Mouse (Mus musculus) midbrain, postnatal 0 days (tissue): ENCODE data around the gene Synpo2. TPM values are rescaled to one million over a fixed set of nuclear protein-coding genes. Genes with fewer than 3 reads are reported as not detected.

Experiments used
- ATAC-seq: fragments of 200-750 bp; cut with Nextera tagmentation; 2 replicates; pipeline ENCODE4 v1.8.0; 2017; ENCODE audit warnings: moderate number of reproducible peaks, mild to moderate bottlenecking, moderate TSS enrichment, moderate library complexity; ENCODE audit not compliant: low FRiP score
- DNase-seq: peaks from one replicate; pipeline ENCODE4 v3.0.0-alpha.2; 2015; ENCODE audit warnings: low spot score
- H3K27ac ChIP-seq: fragments of 300-500 bp; sonication (generic); 2 replicates; pipeline ENCODE4 v1.5.1; 2014; ENCODE audit warnings: low read depth, mild to moderate bottlenecking, low read length, mixed read lengths
- H3K27me3 ChIP-seq: fragments of 300-500 bp; sonication (generic); 2 replicates; pipeline ENCODE4 v1.6.1; 2014; ENCODE audit warnings: low read length, control low read depth, mixed read lengths; ENCODE audit not compliant: insufficient read depth
- H3K36me3 ChIP-seq: fragments of 300-500 bp; sonication (generic); 2 replicates; pipeline ENCODE4 v1.6.1; 2014; ENCODE audit warnings: low read length, control low read depth, mixed read lengths; ENCODE audit not compliant: insufficient read depth
- H3K4me1 ChIP-seq: fragments of 300-500 bp; sonication (generic); 2 replicates; pipeline ENCODE4 v1.6.1; 2014; ENCODE audit warnings: mild to moderate bottlenecking, control low read depth, antibody characterized with exemption, low read length, mixed read lengths; ENCODE audit not compliant: insufficient read depth
- H3K4me2 ChIP-seq: fragments of 300-500 bp; sonication (generic); 2 replicates; pipeline ENCODE4 v1.6.1; 2014; ENCODE audit warnings: low read depth, mild to moderate bottlenecking, low read length, mixed read lengths; ENCODE audit not compliant: poor library complexity, severe bottlenecking
- H3K4me3 ChIP-seq: fragments of 300-500 bp; sonication (generic); 2 replicates; pipeline ENCODE4 v1.5.1; 2014; ENCODE audit warnings: low read depth, mild to moderate bottlenecking, low read length, moderate library complexity
- H3K9ac ChIP-seq: fragments of 300-500 bp; sonication (generic); replicated peaks from 2 replicates; pipeline ENCODE4 v1.6.1; 2014; ENCODE audit warnings: mild to moderate bottlenecking, low read length, moderate library complexity, mixed read lengths; ENCODE audit not compliant: poor library complexity, severe bottlenecking
- H3K9me3 ChIP-seq: fragments of 300-500 bp; sonication (generic); 2 replicates; pipeline ENCODE4 v1.6.1; 2016; ENCODE audit warnings: low read length, control low read depth
- CTCF ChIP-seq: IDR thresholded peaks from 2 replicates; pipeline ENCODE4 v1.5.1; 2016; ENCODE audit warnings: antibody characterized with exemption, mild to moderate bottlenecking
- WGBS: fragments of 180-500 bp; shearing (Covaris S2); extraction: QIAGEN DNeasy Blood & Tissue Kit; methylation state at CpG from one replicate; pipeline ENCODE4 v1.1.7; 2014; 5-methylcytosine and 5-hydroxymethylcytosine counted together
- polyA plus RNA-seq: library from polyadenylated mRNA; unstranded; fragments of >200 nt; fragmentation: Nextera tagmentation; extraction: Ambion mirVana; gene quantifications from 2 replicates; pipeline ENCODE4 v1.2.1, GENCODE M21; 2015
- total RNA-seq: library from RNA; depleted of rRNA; stranded (reverse); fragments of >200 nt; gene quantifications from 2 replicates; pipeline ENCODE4 v1.2.3, GENCODE M21; 2014

Synpo2 gene
- total and polyA plus RNA-seq, 2 experiments from 2014 or later = 1.8 to 2.9 TPM

GRCm38 (mm10) chr3:123149380-123150162 is 86.4 kb downstream of the Synpo2 start:
- ATAC-seq (no peak), DNase-seq (no peak)
- no peak for TF ChIP-seq CTCF
- 80% methylated on average over 10 of the region's 10 CpGs for WGBS
- Histone ChIP-seq H3K9me3 (no peaks in the 10 kb centered on the region), H3K36me3 (no peaks in the 10 kb centered on the region), H3K9ac (no peak overlapping the region), H3K4me3 (no peak overlapping the region), H3K4me1 (no peaks in the 10 kb centered on the region), H3K4me2 (no peak overlapping the region), H3K27ac (no peak overlapping the region), H3K27me3 (no peaks in the 10 kb centered on the region)

- ATAC-seq = no peak
These were observed 87.3 kb downstream of the Synpo2 start for GRCm38 (mm10) chr3:123148641-123149040.

DNA sequence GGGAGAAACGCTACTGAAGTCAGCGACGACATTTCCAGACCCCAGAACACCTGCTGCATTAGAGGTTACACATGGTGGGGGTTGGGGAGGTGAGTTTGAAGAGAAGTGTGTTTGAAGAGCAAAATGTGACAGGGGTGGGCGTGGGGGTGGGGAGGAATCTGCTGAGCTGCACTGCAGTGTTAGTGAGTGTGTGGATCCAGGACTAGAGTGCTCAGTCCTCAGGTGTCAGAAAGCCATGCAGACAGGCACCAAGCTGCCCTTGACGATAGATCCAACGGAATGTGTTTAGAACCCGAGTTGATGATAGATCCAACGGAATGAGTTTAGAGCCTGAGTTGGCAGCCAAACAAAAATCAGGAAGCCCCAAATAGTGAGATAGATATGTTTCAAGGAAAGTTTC is 89.4 kb downstream of the Synpo2 start:
- H3K36me3 ChIP-seq = no peaks in the 10 kb centered on the region
- H3K9ac ChIP-seq = no peak overlapping the region
- H3K27me3 ChIP-seq = no peaks in the 10 kb centered on the region
- H3K4me3 ChIP-seq = no peak overlapping the region
- no peak overlapping the region for H3K27ac ChIP-seq
- ATAC-seq = no peak
- no peak for DNase-seq
- TF ChIP-seq CTCF = no peak
- no peaks in the 10 kb centered on the region for H3K9me3 ChIP-seq
- H3K4me2 ChIP-seq = no peak overlapping the region
- WGBS = 87% methylated on average over 8 of the region's 8 CpGs
- H3K4me1 ChIP-seq = no peaks in the 10 kb centered on the region

More at GRCm38 (mm10) chr3:123148641-123149040, 87.3 kb downstream of the Synpo2 start:
- Histone ChIP-seq H3K4me1 (no peaks in the 10 kb centered on the region), H3K4me3 (no peak overlapping the region), H3K4me2 (no peak overlapping the region), H3K9ac (no peak overlapping the region), H3K9me3 (no peaks in the 10 kb centered on the region), H3K27me3 (no peaks in the 10 kb centered on the region), H3K36me3 (no peaks in the 10 kb centered on the region), H3K27ac (no peak overlapping the region)
- WGBS = 83% methylated on average over 3 of the region's 3 CpGs
- TF ChIP-seq CTCF = no peak
- DNase-seq = no peak

DNA sequence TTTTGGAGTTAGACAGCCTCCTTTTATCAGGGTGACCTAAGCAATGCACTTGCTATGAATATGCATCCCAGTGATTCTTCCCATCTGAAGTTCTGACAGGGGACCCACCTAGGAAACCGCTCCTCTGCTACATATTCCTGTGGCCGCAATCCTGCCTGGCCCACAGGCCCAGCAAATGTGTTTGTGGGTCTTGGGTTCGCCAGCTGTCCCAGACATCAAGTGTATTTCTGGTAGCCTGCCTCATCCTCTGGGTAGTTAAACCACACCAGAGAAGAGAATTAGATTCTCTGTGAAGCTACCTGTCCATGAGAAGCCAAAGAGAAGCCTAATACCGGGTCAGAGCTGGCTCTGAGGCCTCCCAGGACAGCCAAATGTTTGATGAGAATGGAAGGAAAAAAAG is 90.0 kb downstream of the Synpo2 start:
- Histone ChIP-seq H3K27ac (no peak overlapping the region), H3K4me2 (no peak overlapping the region), H3K27me3 (no peaks in the 10 kb centered on the region), H3K9ac (no peak overlapping the region), H3K9me3 (no peaks in the 10 kb centered on the region), H3K4me1 (no peaks in the 10 kb centered on the region), H3K36me3 (no peaks in the 10 kb centered on the region), H3K4me3 (no peak overlapping the region)
- 90% methylated on average over 4 of the region's 4 CpGs for WGBS
- DNase-seq (no peak), ATAC-seq (no peak)
- no peak for TF ChIP-seq CTCF

GRCm38 (mm10) chr3:123143412-123143811 is 92.5 kb downstream of the Synpo2 start:
- DNase-seq = no peak
- no peak overlapping the region for H3K9ac ChIP-seq
- ATAC-seq = no peak
- H3K27me3 ChIP-seq = no peaks in the 10 kb centered on the region
- 88% methylated on average over 6 of the region's 6 CpGs for WGBS
- H3K36me3 ChIP-seq = no peaks in the 10 kb centered on the region
- TF ChIP-seq CTCF = no peak
- H3K9me3 ChIP-seq = no peaks in the 10 kb centered on the region
- no peak overlapping the region for H3K27ac ChIP-seq
- H3K4me2 ChIP-seq = no peak overlapping the region
- H3K4me1 ChIP-seq = no peaks in the 10 kb centered on the region
- H3K4me3 ChIP-seq = no peak overlapping the region

DNA sequence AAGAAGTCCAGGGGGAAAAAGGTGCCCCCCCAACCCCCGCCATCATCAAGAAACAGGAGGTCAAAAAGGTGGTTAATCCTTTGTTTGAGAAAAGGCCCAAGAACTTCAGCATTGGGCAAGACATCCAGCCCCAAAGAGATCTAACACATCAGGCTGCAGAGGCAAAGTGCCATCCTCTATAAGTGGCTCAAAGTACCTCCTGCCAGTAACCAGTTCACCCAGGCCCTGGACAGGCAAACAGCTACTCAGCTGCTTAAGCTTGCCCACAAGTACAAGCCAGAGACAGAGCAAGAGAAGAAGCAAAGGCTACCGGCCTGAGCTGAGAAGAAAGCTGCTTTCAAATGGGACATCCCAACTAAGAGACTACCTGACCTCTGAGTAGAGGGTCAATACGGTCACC is 93.7 kb downstream of the Synpo2 start:
- Histone ChIP-seq H3K9ac (no peak overlapping the region), H3K4me2 (no peak overlapping the region), H3K9me3 (no peaks in the 10 kb centered on the region), H3K4me1 (no peaks in the 10 kb centered on the region), H3K27ac (no peak overlapping the region), H3K36me3 (no peaks in the 10 kb centered on the region), H3K4me3 (no peak overlapping the region), H3K27me3 (no peaks in the 10 kb centered on the region)
- 73% methylated on average over 3 of the region's 3 CpGs for WGBS
- ATAC-seq = no peak
- DNase-seq = no peak
- no peak for TF ChIP-seq CTCF
